Mouse (Mus musculus) ES-Bruce4 (cell line): ENCODE data around the gene Ccl28.
A peak's percentile ranks its signal among the peaks of the same experiment; 100 is the strongest.

ENCODE experiments used
- CTCF ChIP-seq: IDR thresholded peaks from one replicate; pipeline ENCODE4 v1.8.1; 2011; ENCODE audit warnings: low read depth, low read length
- EP300 ChIP-seq: IDR thresholded peaks from 2 replicates; pipeline ENCODE4 v1.6.1; 2011; ENCODE audit warnings: low read depth, low read length; ENCODE audit not compliant: insufficient read depth
- POLR2A ChIP-seq: IDR thresholded peaks from one replicate; pipeline ENCODE4 v1.8.1; 2011; ENCODE audit warnings: low read length; ENCODE audit not compliant: insufficient read depth

- TF ChIP-seq CTCF (no peak), POLR2A (no peak), EP300 (0 out of 2 replicates have a peak, but pooled peaks have one; percentile 28)
Observed at GRCm38 (mm10) chr13:119631482-119632155, 8.0 kb downstream of the Ccl28 start.
